Mouse (Mus musculus) cerebellum, adult 2 months (tissue): ENCODE data around the gene Islr2. TPM values are rescaled to one million over a fixed set of nuclear protein-coding genes. Genes with fewer than 3 reads are reported as not detected.

ENCODE experiments used
- DNase-seq, 2 experiments: peaks; one replicate each; pipeline ENCODE4 v3.0.0; 2021
- H3K27ac ChIP-seq: fragments of 200-500 bp; 2 replicates; pipeline ENCODE4 v1.5.1; 2012; ENCODE audit warnings: low read length, control low read depth, inconsistent platforms; ENCODE audit not compliant: insufficient read depth
- H3K27me3 ChIP-seq: fragments of 200-500 bp; 2 replicates; pipeline ENCODE4 v1.6.1; 2012; ENCODE audit warnings: inconsistent platforms, mild to moderate bottlenecking, low read length, moderate library complexity; ENCODE audit not compliant: control insufficient read depth, insufficient read depth
- H3K4me1 ChIP-seq: fragments of 200-500 bp; 2 replicates; pipeline ENCODE4 v1.6.1; 2011; ENCODE audit warnings: low read length; ENCODE audit not compliant: control insufficient read depth, insufficient read depth
- H3K4me3 ChIP-seq: fragments of 200-500 bp; replicated peaks from 2 replicates; pipeline ENCODE3; 2011; ENCODE audit warnings: mild to moderate bottlenecking, low read depth, low read length, control low read depth; ENCODE audit not compliant: insufficient read depth
- CTCF ChIP-seq: fragments of 200-500 bp; IDR thresholded peaks from 2 replicates; pipeline ENCODE4 v1.5.1; 2011; ENCODE audit warnings: low read depth, mild to moderate bottlenecking, control low read depth, low read length, moderate library complexity, borderline replicate concordance; ENCODE audit not compliant: insufficient read depth
- POLR2A ChIP-seq: fragments of 200-500 bp; IDR thresholded peaks from 2 replicates; pipeline ENCODE4 v1.6.1; 2011; ENCODE audit warnings: low read length, control low read depth, borderline replicate concordance; ENCODE audit not compliant: insufficient read depth
- WGBS: fragments of 180-500 bp; shearing (Covaris S2); methylation state at CpG from one replicate; pipeline ENCODE4 v1.1.7; 2018; 5-methylcytosine and 5-hydroxymethylcytosine counted together
- polyA plus RNA-seq: library from polyadenylated mRNA; depleted of rRNA; stranded (reverse); fragments of >200 nt; gene quantifications from 2 replicates; pipeline ENCODE4 v1.2.3, GENCODE M21; 2012

Gene Islr2
- polyA plus RNA-seq, 1 experiment: 1.1 TPM

DNA sequence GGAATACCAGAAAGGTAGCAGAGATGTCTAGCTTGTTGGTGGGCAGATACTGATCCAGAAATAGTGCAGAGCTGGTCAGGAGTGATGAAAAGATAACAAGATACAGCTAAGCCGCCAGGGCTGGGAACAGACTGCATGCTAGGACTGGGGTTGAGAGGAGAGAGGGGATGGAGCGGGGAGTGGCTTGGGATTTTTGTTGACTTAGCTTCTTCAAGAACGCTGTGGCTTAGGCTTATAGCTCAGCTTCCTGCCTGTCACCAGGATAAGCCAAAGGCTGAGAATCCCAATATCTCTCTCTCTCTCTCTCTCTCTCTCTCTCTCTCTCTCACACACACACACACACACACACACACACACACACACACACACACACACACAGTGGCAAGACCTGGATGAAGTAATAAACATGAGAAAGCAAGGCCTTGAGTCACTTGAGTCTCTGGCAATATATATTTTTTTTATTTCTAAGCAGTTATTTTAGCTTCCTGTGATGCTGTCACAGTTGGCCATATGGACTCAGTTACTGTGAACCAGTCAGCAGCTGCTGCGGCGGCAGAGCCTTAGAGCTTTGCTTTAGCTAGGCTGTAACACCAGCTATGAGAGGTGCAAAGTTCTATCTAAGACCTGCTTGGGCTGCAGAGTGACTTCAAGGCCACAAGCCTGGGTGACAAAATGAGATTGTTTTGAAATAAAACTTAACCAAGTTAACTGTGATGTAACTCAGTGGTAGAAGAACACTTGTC lies 28.2 kb downstream of the Islr2 start:
- Histone ChIP-seq H3K4me1 (no peaks in the 10 kb centered on the region), H3K27me3 (no peaks in the 10 kb centered on the region), H3K27ac (no peak overlapping the region), H3K4me3 (no peak overlapping the region)
- WGBS: 76% methylated on average over 5 of the region's 5 CpGs
- TF ChIP-seq CTCF (no peak), POLR2A (no peak)
- no peak for DNase-seq

DNA sequence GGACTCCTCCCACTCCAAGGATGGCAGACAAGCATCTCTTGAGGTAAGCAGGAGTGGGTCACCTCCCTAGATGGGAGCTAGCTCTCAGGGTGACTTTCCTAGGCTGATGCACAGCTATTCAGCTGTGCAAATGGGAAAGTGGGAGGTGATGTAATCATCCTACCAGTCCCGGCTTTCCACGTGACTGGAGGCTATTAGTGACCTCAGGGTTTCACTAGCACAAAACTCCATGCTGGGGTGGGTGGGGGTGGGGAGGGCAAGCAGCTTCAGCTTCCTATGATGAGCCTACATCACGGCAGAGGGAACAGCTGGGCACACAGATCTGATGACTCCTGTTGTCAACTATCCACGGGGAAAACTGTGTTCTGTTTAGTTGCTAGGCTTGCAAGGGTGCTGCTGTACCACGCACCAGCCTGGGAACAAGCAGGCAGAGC lies 29.3 kb downstream of the Islr2 start:
- TF ChIP-seq POLR2A (no peak), CTCF (no peak)
- H3K27ac ChIP-seq: no peak overlapping the region
- DNase-seq: no peak

GRCm38 (mm10) chr9:58172863-58173262 lies 31.3 kb downstream of the Islr2 start:
- DNase-seq: no peak
- no peak for TF ChIP-seq CTCF
- no peak for TF ChIP-seq POLR2A
- WGBS: 83% methylated on average over 2 of the region's 2 CpGs
- H3K4me1 ChIP-seq: no peaks in the 10 kb centered on the region
- H3K27ac ChIP-seq: no peak overlapping the region
- H3K27me3 ChIP-seq: no peaks in the 10 kb centered on the region
- no peak overlapping the region for H3K4me3 ChIP-seq

More for the DNA sequence above, 29.3 kb downstream of the Islr2 start:
- WGBS: 82% methylated on average over 5 of the region's 5 CpGs
- H3K4me1 ChIP-seq: no peaks in the 10 kb centered on the region
- no peaks in the 10 kb centered on the region for H3K27me3 ChIP-seq
- H3K4me3 ChIP-seq: no peak overlapping the region

DNA sequence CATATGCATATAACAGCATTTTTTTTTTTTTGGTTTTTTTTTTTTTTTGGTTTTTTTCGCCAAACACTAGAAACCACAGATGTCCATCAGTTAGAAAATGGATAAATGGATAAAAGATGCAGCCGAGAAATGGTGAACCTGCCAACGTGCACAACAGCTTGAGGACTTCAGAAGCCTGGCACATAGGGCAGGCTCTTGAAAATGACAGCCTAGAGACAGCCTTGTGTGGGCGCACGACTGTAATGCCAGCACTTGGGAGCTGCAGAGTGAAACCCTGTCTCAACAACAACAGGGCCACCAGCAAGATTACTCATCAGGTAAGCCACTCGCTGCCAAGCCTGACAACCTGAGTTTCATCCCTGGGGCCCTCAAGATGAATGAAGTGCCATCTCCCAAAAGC lies 34.7 kb downstream of the Islr2 start:
- WGBS: 48% methylated on average over 6 of the region's 6 CpGs
- Histone ChIP-seq H3K27me3 (no peaks in the 10 kb centered on the region), H3K4me1 (no peaks in the 10 kb centered on the region), H3K27ac (no peak overlapping the region), H3K4me3 (no peak overlapping the region)
- TF ChIP-seq CTCF (no peak), POLR2A (no peak)
- no peak for DNase-seq

DNA sequence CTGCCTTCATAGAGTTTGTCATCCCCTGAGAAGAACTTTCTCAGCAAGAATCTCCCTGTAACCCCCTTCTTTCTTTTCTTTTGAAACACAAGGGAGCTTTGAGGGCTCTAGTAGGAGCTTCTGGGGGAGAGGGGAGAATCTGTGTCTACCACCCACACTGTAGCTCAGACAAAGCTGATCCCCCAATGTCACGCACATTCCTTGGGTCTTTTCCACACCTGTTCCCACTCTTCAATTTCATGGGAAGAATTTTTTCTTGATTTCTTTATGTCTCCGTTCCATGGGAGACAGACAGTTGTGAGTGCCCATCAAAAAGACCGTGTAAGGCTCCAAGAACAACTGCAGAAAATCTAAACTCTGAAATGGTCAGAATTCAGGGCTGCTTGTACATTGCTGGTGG lies 35.2 kb downstream of the Islr2 start:
- H3K27ac ChIP-seq: no peak overlapping the region
- no peaks in the 10 kb centered on the region for H3K27me3 ChIP-seq
- DNase-seq: no peak
- TF ChIP-seq CTCF: no peak
- TF ChIP-seq POLR2A: no peak
- H3K4me1 ChIP-seq: no peaks in the 10 kb centered on the region
- no peak overlapping the region for H3K4me3 ChIP-seq
- 85% methylated on average over 3 of the region's 3 CpGs for WGBS

DNA sequence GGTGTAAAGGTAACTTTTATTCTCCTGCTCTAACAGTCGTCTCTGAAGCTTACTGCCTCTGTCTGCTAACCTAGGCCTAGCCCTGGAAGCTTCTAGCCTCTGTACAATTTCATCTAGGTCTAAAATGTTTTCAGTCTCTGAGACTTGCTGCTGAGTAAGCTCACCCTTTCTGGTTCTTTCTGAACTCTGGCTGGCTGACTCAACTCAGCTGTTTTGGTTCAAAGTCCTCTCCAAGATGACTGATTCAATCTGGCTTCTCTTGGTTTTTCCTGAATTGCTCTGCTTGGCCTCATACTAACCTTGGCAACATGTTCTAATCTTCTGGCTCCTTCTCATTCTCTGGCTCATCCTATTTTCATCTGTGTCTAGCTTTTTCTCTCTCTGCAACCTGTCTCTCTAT lies 38.3 kb downstream of the Islr2 start:
- no peaks in the 10 kb centered on the region for H3K27me3 ChIP-seq
- TF ChIP-seq CTCF (no peak), POLR2A (no peak)
- H3K4me3 ChIP-seq: no peak overlapping the region
- H3K27ac ChIP-seq: no peak overlapping the region
- no peak for DNase-seq
- WGBS: 93% methylated on average over 1 of the region's 1 CpGs
- H3K4me1 ChIP-seq: no peaks in the 10 kb centered on the region

- no peak for DNase-seq
- 0 out of 2 replicates have a peak, but pooled peaks cover 2% of the 10 kb centered on the region for H3K4me1 ChIP-seq
- no peaks in the 10 kb centered on the region for H3K27me3 ChIP-seq
- TF ChIP-seq CTCF (no peak), POLR2A (no peak)
- WGBS: 81% methylated on average over 5 of the region's 5 CpGs
- no peak overlapping the region for H3K27ac ChIP-seq
- H3K4me3 ChIP-seq: no peak overlapping the region
Observed at GRCm38 (mm10) chr9:58163146-58163545, 41.0 kb downstream of the Islr2 start.

- 0 out of 2 replicates have a peak, but pooled peaks cover 2% of the 10 kb centered on the region for H3K4me1 ChIP-seq
- 97% methylated on average over 3 of the region's 3 CpGs for WGBS
- no peaks in the 10 kb centered on the region for H3K27me3 ChIP-seq
- no peak overlapping the region for H3K27ac ChIP-seq
- no peak for DNase-seq
- no peak for TF ChIP-seq CTCF
- no peak for TF ChIP-seq POLR2A
- no peak overlapping the region for H3K4me3 ChIP-seq
Observed at GRCm38 (mm10) chr9:58162173-58162572, 41.9 kb downstream of the Islr2 start.
